Mouse (Mus musculus) testis, adult 2 months (tissue): Measurements from ENCODE around the gene Ssc5d.

Experiments
- CTCF ChIP-seq: fragments of 200-500 bp; IDR thresholded peaks from 2 replicates; pipeline ENCODE4 v1.5.1; 2012; ENCODE audit warnings: low read depth, mild to moderate bottlenecking, inconsistent platforms, low read length, moderate library complexity; ENCODE audit not compliant: control insufficient read depth, insufficient read depth, insufficient replicate concordance
- POLR2A ChIP-seq: fragments of 200-500 bp; IDR thresholded peaks from 2 replicates; pipeline ENCODE4 v1.6.1; 2012; ENCODE audit warnings: low read depth, mild to moderate bottlenecking, inconsistent platforms, low read length, moderate library complexity; ENCODE audit not compliant: control insufficient read depth

GRCm38 (mm10) chr7:4886680-4887079 is 38.9 kb upstream of the Ssc5d start:
- TF ChIP-seq CTCF, result no peak
- no peak for TF ChIP-seq POLR2A
